Mouse (Mus musculus): ENCODE measurements around the gene Fbln1. TPM values are rescaled to one million over a fixed set of nuclear protein-coding genes. Genes with fewer than 3 reads are reported as not detected.

Fbln1 gene
- 71.0 and 77.0 TPM in 2 replicates for polyA plus RNA-seq (2015; fragmentation: Nextera tagmentation; extraction: Ambion mirVana)

DNA sequence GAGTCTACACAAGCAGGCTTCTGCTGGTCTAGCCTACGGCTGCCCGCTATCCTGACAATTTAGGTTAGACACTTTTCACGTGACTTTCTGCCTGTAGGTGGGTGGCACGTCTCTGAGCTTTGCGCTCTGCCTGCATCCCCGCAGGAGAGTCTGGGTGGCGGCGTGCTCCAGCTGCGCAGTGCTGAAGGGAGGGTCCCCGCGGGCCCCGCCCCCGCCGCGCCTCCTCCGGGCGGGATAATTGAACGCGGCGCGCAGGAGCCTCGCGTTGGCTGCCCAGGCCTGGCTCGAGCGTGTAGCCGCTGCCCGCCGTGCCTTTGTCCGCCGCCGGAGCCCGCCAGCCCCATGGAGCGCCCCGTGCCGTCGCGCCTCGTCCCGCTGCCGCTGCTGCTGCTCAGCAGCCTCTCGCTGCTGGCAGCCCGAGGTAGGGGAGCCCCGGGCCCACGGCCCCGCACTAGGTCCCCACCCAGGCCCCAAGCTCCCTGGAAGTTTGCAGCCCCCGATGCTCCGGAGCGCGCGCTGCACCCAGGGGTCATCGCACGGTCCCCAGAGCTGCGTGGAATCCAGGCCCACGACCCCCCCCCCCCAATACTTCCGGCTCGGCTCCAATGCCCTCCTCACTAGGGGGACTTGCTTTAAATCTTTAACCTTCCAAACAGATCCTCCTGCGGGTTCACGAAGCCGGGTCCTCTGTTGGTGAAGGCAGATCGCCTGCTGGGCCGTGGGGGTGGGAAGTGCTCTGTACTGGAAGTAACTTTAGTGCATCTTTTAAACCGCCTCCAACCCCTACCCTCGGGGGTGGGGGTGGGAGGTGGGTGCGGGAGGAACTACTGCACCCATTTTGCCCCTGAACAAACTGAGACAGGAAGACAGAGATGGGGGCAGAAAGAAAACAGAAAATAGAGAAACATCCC is at the start of gene Fbln1:
TSS of gene Fbln1 (plus strand) at position 158 of the 911 bp plus-strand sequence.
- no peaks in the 10 kb centered on the region for H3K9me3 ChIP-seq

GRCm38 (mm10) chr15:85156198-85156597 is 49.6 kb upstream of the Fbln1 start:
- no peak for ATAC-seq (ENCODE audit: low read depth)
- Histone ChIP-seq H3K27me3 (no peaks in the 10 kb centered on the region; the same call in 1 of the 2 replicates), H3K4me1 (replicated peaks) (0 out of 2 replicates have a peak, but pooled peaks cover 9% of the 10 kb centered on the region), H3K36me3 (no peaks in the 10 kb centered on the region), H3K9ac (no peak overlapping the region), H3K4me2 (no peak overlapping the region), H3K4me3 (no peak overlapping the region), H3K9me3 (no peaks in the 10 kb centered on the region), H3K27ac (replicated peaks) (no peak overlapping the region)
- WGBS = 60% methylated on average over 4 of the region's 4 CpGs

More for the DNA sequence above, at the start of gene Fbln1:
- under 1% methylated on average over 59 of the region's 64 CpGs for WGBS
- Histone ChIP-seq H3K4me1 (replicated peaks) (peaks cover 32% of the 10 kb centered on the region), H3K4me3 (peak within 1 kb of the TSS; percentile 57), H3K4me2 (peak within 1 kb of the TSS; percentile 91), H3K9ac (peak within 1 kb of the TSS; percentile 82), H3K27me3 (0 out of 2 replicates have a peak, but pooled peaks cover 11% of the 10 kb centered on the region), H3K36me3 (no peaks in the 10 kb centered on the region), H3K27ac (replicated peaks) (peak within 1 kb of the TSS; percentile 83)
- ATAC-seq (ENCODE audit: low read depth) = peak; percentile 80

DNA sequence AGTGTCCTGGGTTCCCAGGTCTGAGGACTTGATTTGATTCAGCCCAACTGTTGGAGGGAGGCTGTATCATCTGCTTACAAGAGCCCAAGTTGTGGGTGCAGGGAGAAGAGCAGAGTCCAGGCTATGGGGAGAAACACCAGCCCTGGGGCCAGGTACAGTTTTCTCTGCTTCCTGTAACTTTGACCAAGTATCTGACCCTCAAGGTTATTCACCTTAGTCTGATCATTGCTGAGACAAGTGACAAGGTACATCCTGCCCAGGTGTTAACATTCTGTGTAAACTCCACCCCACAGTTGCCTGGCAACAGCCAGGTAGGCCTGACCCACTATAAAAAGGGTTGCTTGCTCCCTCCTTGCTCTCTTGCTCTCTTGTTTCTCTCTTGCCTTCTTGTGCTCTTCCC is 44.3 kb upstream of the Fbln1 start:
- H3K4me2 ChIP-seq = no peak overlapping the region
- no peak overlapping the region for H3K4me3 ChIP-seq
- ATAC-seq (ENCODE audit: low read depth) = no peak
- no peaks in the 10 kb centered on the region for H3K27me3 ChIP-seq
- no peaks in the 10 kb centered on the region for H3K9me3 ChIP-seq
- no peak overlapping the region for H3K9ac ChIP-seq
- H3K36me3 ChIP-seq = no peaks in the 10 kb centered on the region
- H3K4me1 ChIP-seq (replicated peaks) = peaks cover 7% of the 10 kb centered on the region
- H3K27ac ChIP-seq (replicated peaks) = no peak overlapping the region

DNA sequence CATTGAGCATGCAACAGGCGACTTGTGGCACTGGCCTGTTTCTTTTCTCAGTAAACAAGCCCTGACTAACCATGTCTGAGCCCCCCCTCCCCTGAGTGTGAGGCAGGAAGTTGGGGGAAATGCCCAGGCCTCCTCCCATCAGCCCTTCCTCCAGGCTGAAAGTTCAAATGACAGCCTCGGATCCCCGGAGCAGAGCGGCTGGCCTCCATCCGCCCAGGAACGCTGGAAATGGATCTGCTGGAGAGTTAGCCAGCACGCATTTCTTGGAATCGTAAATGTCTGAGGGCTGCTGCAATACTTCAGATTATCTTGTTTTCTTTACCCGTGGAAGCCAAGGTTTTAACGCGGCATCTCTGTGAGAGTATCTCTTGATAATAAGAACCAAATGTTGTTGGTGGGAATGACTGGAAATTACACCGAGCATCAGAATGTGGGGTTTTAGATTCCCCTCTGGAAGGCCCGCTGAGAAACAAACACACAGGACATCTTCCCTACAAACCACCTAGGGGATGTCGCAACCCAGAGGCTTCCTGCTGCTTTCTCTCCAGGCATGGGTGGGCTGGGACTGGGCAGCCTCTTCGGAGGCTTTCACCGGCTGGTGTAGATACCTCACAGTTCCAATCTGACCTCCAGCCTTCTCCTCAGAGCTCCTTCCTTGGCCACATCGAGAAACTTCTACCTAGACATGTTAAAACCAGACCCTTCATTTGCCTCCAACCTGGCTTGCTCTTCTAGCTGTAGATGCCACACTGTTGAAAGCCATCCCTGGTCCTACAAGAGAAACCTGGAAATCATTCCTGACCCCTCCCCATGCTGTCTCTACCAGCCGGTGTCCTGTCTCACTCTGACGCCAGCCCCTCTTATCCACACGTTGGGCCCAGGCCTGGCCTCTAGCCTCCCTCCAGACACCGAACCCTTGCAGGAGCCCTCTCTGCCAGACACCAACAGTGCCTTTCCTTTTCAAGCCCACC is 42.8 kb upstream of the Fbln1 start:
- 66% methylated on average over 21 of the region's 21 CpGs for WGBS
- no peak for ATAC-seq (ENCODE audit: low read depth)
- no peak overlapping the region for H3K9ac ChIP-seq
- peaks cover 14% of the 10 kb centered on the region for H3K4me1 ChIP-seq (replicated peaks)
- no peaks in the 10 kb centered on the region for H3K36me3 ChIP-seq
- no peaks in the 10 kb centered on the region for H3K9me3 ChIP-seq
- H3K27me3 ChIP-seq = no peaks in the 10 kb centered on the region
- H3K27ac ChIP-seq (replicated peaks) = no peak overlapping the region
- H3K4me3 ChIP-seq = no peak overlapping the region
- H3K4me2 ChIP-seq = no peak overlapping the region

GRCm38 (mm10) chr15:85166433-85166933 is 39.3 kb upstream of the Fbln1 start:
- Histone ChIP-seq H3K9me3 (no peaks in the 10 kb centered on the region), H3K4me2 (no peak overlapping the region), H3K27ac (replicated peaks) (peak overlapping the region; percentile 24), H3K4me3 (no peak overlapping the region), H3K36me3 (no peaks in the 10 kb centered on the region), H3K9ac (no peak overlapping the region), H3K27me3 (no peaks in the 10 kb centered on the region), H3K4me1 (replicated peaks) (peaks cover 14% of the 10 kb centered on the region)
- WGBS = 17% methylated on average over 11 of the region's 11 CpGs
- no peak; the same call in 1 of the 2 replicates for ATAC-seq (ENCODE audit: low read depth)

DNA sequence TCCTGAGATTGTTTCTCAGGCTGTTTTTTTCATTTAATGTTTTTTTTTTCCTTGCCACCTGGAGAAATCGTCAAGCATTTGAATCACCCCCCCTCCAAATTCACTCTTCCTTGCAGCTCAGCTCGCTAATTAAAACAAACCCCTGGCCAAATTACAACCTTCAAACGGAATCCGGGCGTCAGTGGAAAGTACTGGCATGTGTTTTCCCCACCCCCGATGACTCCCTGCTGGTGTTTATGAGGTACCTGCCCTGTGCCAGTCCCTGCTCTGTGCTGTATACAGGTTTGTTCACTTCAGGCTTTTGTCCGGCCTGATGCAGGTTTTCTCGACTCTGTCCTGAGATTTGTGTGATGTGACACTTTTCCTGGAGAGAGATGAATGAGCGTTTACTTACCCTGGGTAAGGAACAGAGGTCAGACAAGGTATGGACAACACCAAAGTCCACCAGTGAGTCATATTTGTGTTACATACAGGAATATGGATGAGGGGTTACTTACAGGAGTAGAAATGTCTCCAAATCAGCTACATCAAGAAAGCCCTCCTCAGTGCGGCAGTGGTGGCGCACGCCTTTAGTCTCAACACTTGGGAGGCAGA is 38.6 kb upstream of the Fbln1 start:
- no peaks in the 10 kb centered on the region for H3K9me3 ChIP-seq
- no peaks in the 10 kb centered on the region for H3K27me3 ChIP-seq
- H3K36me3 ChIP-seq = no peaks in the 10 kb centered on the region
- WGBS = 42% methylated on average over 12 of the region's 12 CpGs
- ATAC-seq (ENCODE audit: low read depth) = no peak
- H3K27ac ChIP-seq (replicated peaks) = peak overlapping the region; percentile 24; the same call in 1 of the 2 replicates
- no peak overlapping the region for H3K9ac ChIP-seq
- H3K4me1 ChIP-seq (replicated peaks) = peaks cover 14% of the 10 kb centered on the region
- no peak overlapping the region for H3K4me2 ChIP-seq
- no peak overlapping the region for H3K4me3 ChIP-seq

DNA sequence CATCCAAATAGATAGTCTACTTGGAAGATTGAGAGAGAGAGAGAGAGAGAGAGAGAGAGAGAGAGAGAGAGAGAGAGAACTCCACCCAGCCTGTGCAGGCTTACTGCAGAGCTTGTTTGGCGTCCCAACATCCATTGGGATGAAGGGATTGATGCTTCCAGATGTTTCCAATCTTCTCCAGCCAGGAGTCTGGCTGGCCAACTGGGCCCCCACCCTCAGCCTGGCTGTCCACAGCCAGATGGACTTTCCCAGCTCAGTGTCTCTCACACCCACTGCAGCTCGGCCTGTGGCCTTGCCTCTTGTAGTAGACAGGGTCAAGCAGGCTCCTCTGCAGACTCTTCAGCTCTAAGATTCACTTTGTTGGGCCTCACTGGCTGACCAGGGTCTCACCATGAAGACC is 33.7 kb upstream of the Fbln1 start:
- no peak overlapping the region for H3K4me2 ChIP-seq
- no peak overlapping the region for H3K4me3 ChIP-seq
- 82% methylated on average over 2 of the region's 2 CpGs for WGBS
- ATAC-seq (ENCODE audit: low read depth) = no peak
- H3K27me3 ChIP-seq = no peaks in the 10 kb centered on the region
- H3K36me3 ChIP-seq = no peaks in the 10 kb centered on the region
- H3K27ac ChIP-seq (replicated peaks) = no peak overlapping the region
- no peaks in the 10 kb centered on the region for H3K9me3 ChIP-seq
- peaks cover 4% of the 10 kb centered on the region for H3K4me1 ChIP-seq (replicated peaks)
- H3K9ac ChIP-seq = no peak overlapping the region

DNA sequence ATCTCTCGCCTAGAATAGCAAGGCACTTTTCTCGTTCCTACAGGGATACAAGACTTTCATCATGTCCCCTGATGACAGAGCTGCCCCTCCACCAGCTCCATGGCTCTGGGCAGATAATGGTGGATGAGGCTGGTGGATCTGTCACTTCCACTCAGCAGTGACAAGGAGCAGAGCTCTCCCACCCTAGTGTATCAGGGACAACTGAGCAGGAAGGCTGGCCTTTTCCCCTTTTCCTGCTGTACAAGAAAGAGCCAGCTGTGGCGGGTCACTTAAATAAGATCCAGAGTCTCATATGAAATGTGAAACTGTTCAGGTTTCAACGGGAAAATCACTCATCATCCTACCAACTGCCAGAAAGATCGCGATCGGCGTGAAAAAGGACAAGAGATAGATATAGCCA is 32.3 kb upstream of the Fbln1 start:
- no peak overlapping the region for H3K27ac ChIP-seq (replicated peaks)
- H3K4me3 ChIP-seq = no peak overlapping the region
- H3K4me2 ChIP-seq = no peak overlapping the region
- 88% methylated on average over 8 of the region's 8 CpGs for WGBS
- no peaks in the 10 kb centered on the region for H3K27me3 ChIP-seq
- no peaks in the 10 kb centered on the region for H3K9me3 ChIP-seq
- no peak overlapping the region for H3K9ac ChIP-seq
- no peak for ATAC-seq (ENCODE audit: low read depth)
- no peaks in the 10 kb centered on the region for H3K36me3 ChIP-seq
- H3K4me1 ChIP-seq (replicated peaks) = no peaks in the 10 kb centered on the region

- Histone ChIP-seq H3K27ac (replicated peaks) (no peak overlapping the region), H3K4me2 (no peak overlapping the region), H3K4me1 (replicated peaks) (peaks cover 2% of the 10 kb centered on the region), H3K4me3 (no peak overlapping the region), H3K36me3 (no peaks in the 10 kb centered on the region), H3K9ac (no peak overlapping the region), H3K27me3 (no peaks in the 10 kb centered on the region), H3K9me3 (no peaks in the 10 kb centered on the region)
- 74% methylated on average over 10 of the region's 10 CpGs for WGBS
- ATAC-seq (ENCODE audit: low read depth) = no peak
These were observed 31.7 kb upstream of the Fbln1 start for GRCm38 (mm10) chr15:85174060-85174459.

DNA sequence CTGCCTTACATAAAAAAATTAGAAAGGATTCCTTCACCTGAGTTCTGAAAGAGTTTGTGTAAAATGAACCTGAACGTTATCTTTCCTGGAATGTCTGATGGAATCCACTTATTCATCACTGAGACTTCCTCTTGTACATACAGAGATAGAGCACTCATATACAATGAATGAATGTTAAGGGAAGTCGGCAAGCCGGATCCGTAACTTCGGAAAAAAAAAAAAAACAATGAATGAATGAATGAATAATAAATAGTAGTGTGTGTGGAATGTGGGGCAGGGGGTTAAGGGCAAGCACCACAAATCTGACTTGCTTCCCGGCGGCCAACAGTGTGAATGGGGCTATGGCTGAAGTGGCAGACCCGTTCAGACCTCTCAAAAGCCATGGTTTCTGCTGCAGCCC is 28.2 kb upstream of the Fbln1 start:
- H3K27me3 ChIP-seq = no peaks in the 10 kb centered on the region
- no peak overlapping the region for H3K9ac ChIP-seq
- H3K9me3 ChIP-seq = no peaks in the 10 kb centered on the region
- ATAC-seq (ENCODE audit: low read depth) = no peak
- no peaks in the 10 kb centered on the region for H3K36me3 ChIP-seq
- H3K4me1 ChIP-seq (replicated peaks) = peaks cover 12% of the 10 kb centered on the region
- no peak overlapping the region for H3K27ac ChIP-seq (replicated peaks)
- no peak overlapping the region for H3K4me3 ChIP-seq
- WGBS = 74% methylated on average over 8 of the region's 8 CpGs
- no peak overlapping the region for H3K4me2 ChIP-seq

DNA sequence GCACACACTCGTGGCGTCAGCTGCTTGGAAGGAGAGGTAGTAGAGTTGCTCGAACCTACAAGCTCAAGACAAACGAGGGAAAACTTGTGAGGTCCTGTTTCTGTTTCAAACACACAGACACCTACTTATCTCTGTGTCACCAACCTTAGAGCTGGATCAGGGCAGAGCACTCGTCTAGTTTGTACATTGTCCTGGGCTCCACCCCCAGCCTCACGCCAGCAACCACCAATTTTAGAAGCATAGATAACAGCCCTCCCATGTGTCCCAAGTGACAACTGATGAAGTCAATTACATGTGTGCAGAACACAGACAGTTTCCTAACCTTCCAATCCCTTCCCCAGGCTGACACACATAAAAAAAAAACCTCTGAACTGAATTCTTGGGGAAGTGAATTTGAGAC is 27.6 kb upstream of the Fbln1 start:
- no peak overlapping the region for H3K4me3 ChIP-seq
- H3K4me2 ChIP-seq = no peak overlapping the region
- no peak overlapping the region for H3K9ac ChIP-seq
- whole genome bisulfite sequencing = 79% methylated on average over 6 of the region's 6 CpGs
- no peak for ATAC-seq (ENCODE audit: low read depth)
- H3K4me1 ChIP-seq (replicated peaks) = peaks cover 12% of the 10 kb centered on the region
- no peaks in the 10 kb centered on the region for H3K36me3 ChIP-seq
- H3K27me3 ChIP-seq = no peaks in the 10 kb centered on the region
- H3K27ac ChIP-seq (replicated peaks) = no peak overlapping the region
- H3K9me3 ChIP-seq = no peaks in the 10 kb centered on the region

Data from neural tube, embryonic 13.5 days (tissue).